Mouse (Mus musculus): ENCODE results near the gene Gtf2h2.
"Not testable (repeated sequence)": the region's sequence is repeated elsewhere in the genome, so short reads cannot be mapped to it uniquely, and the experiment has no call there.

Gtf2h2 gene

DNA sequence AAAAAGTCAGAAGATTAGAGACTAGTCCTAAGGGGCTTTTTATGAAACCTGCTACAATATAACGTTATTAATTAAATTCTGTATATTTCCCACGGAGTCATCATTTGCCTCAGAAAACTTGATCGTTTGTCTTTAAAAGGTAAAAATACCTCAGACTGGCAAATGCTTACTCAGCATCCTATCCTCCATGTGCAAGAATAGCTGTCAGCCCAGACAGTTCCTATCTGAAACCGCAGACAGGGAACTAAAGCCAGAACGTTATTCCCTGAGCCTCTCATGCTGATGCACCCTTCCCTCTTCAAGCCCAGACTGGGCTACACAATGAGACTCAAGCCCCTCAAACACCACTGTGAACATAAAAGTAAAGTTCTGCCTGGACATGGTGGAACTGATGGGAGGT is 2.0 kb downstream of the Gtf2h2 start:
- peak; percentile 35 for DNase-seq (ENCODE audit: low read depth, low spot score)

DNA sequence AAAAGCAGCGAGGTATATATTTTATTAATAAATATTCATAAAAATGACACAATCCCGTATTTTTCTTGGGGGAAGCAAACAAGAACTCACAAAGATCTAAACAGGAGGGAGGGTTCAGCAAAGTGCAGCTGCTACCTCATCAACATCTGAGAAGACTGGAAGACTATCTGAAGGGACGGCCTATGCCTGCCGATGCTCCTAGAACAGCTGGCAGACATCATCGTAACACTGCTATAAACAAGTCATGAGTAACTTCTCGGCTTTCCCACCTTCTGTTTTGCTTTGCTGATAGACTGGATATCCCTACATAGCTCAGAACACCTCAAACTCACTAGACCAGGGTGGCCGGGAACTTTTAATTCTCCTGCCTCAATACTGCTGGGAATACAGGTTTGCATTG is 8.8 kb downstream of the Gtf2h2 start:
- DNase-seq (ENCODE audit: low read depth, low spot score), result no peak

DNA sequence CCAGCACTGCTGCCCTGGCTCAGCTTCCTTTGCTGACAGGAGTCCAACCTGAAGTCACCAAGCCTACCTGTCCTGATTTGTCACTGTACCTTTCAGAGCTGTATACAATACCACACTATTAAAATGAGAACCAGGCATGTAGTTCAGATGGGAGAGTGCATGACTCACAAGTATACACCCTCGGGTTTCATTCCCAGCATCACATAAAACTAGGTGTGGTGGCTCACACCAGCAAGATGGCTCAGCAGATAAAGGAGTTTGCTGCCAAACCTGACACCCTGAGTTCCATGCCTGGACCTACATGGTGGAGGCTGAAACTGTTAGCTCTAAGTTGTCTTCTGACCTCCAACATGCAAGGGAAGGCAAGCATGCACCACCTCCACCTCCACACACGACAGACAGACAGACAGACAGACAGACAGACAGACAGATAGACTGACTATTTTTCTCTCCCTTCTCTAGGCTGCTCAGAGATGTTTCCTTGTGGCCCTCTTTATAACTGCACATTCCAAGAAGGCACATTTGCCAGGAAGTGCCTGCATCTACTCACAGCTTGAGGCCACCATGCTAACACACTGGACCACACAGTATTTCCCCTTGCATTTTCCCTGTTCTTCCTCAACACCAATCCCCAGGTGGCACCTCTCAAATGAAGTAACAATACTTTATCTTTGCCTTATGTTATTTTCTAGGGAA is 28.7 kb downstream of the Gtf2h2 start:
- peak; percentile 5 for DNase-seq (ENCODE audit: low read depth, low spot score)

DNA sequence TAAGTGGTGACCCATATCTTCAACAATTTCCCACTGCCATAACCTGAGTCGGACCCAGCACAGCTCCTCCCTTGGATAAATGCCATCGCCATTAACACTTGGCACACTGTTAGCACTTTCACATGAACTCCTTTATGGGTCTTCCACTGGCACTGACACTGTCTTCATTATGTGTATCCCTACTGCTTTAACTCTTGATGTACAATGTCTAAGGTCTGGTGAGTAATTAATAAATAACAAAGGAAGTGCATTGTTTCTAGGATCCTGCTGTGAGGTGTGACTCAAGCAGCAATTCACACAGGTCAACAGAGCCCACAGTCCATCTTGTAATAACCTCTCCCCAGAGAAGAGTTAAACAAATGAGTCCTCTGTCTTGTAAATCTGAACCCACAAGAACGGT is 31.0 kb downstream of the Gtf2h2 start:
- no peak for DNase-seq (ENCODE audit: low read depth, low spot score)

DNA sequence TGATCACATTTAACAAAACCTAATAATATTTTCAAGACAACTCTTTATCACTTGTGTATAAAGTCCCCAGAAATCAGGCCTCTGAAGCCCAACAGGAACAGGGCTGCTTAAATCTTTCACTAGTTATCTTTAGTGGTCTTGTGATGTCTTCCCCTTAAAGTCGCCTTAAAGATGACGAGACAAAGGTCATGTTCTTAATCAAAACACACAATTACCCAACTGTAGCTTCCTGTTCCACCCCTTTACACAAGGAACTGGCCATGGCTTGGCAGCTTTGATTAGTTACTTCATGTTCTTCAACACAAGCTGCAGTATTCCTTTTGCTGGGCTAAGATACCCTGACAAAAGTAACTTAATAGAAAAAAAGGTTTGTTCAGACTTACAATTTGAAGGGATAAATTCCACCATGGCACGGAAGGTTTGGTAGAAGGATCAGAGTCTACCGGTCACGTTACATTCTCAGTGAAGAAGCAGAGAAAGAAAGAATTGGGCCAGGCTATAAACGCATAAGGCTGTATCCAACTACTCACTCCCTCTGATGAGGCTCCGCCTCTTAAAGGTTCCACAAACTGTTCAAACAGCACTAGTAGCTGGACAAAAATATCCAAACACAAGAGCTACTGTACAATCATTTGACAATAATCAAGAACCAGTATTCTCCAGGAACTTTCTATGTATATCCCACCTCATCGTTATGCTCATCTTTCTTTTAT is 39.8 kb downstream of the Gtf2h2 start, which contains the start of gene Naip1:
Naip1 (minus strand) TSS at position 455 of the 713 bp plus-strand sequence.
- not testable (repeated sequence) for DNase-seq (ENCODE audit: low read depth, low spot score)

DNA sequence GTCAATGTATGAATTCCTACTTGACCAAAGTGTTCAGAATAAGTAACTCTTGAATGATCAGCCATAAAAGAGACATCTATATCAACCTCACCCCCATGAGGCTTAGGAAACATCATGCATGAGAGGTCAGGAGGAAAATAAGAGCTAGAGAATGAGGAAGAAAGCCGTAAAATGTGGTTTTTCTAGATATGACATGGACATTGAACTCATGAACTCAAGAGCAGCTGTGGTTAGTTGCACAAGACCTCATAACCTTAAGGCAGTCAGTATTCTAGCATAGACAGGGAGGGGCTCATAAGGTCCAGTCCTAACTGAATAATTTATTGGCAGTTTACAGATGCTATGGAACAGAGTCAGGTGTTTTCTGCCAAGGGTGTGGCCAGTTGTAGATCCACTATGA is 42.9 kb downstream of the Gtf2h2 start:
- no peak for DNase-seq (ENCODE audit: low read depth, low spot score)

DNA sequence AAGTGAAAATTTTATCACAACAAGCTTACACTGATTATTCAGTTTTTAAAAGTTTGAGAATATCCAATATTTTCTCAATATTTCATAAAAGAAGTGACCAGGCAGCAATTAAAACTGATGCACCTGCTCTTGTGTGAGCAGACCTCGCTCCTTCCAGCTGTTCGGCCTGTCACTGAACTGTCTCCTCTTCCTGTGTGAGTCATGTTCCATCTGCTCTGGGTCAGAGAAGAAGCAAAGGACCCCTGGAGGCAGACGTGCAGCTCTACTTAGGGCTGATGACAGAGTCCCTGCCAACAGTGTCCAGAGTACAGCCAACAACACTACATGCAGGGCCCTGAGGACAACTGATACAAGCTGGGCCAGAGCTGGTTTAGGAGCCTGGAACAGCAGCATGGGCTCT is 52.3 kb downstream of the Gtf2h2 start:
- DNase-seq (ENCODE audit: low read depth, low spot score), result peak; percentile 2

DNA sequence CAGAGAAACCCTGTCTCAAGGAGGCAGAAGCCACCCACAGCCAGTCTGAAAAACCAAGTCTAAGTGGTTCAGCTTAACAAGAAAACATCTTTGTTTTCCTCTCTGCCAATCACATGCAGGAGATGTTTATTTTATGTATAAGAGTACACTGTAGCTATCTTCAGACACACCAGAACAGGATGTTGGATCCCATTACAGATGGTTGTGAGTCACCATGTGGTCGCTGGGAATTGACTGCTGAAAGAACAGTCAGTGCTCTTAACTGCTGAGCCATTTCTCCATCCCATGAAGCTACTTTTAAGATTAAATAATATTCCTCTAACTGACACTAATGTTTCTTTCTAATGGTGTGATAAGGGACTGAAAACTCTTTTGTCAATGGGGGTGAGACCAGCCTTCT is 53.7 kb downstream of the Gtf2h2 start:
- DNase-seq (ENCODE audit: low read depth, low spot score), result peak; percentile 7

DNA sequence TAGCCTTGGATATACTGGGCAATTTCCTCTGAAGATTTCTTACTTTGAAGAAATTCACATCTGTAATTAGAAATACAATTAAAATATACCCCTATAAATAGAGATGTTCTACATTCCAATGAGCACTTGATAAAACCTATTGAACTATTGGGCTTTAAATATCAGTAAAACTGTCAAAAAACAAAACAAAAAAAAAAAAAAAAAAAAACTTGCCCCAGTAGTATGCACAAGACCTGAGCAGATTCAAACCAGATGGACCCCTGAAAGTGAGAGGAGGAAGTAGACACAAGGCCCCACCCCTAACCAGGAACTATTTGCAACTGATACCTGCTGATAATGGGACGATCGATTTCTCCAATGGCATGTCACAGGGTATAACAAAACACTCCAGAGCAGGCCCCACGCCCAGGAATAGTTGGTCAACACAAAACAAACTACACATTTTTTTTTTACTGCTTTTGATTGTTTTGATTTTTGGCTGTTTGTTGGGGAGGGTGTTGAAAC is 55.0 kb downstream of the Gtf2h2 start:
- DNase-seq (ENCODE audit: low read depth, low spot score), result no peak

DNA sequence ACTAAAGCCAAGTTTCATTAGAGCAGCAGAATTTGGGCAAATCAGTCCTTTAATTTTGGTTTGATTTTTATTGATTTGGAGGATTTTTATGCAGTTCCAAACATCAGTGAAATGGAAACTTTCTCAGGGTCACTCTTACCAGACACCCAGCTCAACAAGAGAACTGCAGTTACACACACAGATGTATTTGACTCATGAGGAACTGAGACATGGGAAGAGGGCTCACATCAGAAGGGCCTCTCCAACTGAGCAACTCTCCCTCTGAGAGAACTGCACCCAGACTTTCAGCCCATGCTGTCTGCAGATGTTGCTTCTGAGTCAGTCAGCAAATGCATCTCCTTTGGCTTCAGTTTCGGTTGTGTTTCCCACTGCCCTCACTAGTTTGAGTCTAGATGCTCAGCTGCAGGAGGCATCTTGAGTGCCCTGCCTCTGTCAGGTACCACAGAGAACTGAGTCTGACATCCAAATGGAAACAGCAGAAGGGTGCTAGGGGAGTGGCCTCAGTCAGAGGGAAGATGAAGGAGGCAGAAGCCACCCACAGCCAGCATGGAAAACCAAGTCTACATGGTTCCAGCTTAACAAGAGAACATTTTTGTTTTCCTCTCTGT is 55.7 kb downstream of the Gtf2h2 start:
- DNase-seq (ENCODE audit: low read depth, low spot score), result not testable (repeated sequence)

DNA sequence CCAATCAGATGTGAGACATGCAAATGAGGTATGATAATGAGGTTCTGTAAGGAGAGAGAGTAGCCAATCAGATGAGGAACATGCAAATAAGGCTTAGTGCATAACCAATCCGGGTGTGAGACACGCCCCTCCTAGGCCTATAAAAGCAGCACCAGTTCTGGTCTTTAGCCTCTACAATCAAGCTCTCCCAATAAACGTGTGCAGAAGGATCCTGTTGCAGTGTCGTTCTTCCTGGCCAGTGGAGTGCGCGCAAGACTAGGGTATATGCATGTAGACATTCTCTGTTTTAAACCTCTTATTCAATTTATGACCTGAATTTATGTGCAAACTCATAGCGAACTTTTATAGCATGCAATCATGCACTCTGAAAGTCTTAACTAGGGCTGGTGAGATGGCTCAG is 72.4 kb downstream of the Gtf2h2 start:
- DNase-seq (ENCODE audit: low read depth, low spot score), result not testable (repeated sequence)

DNA sequence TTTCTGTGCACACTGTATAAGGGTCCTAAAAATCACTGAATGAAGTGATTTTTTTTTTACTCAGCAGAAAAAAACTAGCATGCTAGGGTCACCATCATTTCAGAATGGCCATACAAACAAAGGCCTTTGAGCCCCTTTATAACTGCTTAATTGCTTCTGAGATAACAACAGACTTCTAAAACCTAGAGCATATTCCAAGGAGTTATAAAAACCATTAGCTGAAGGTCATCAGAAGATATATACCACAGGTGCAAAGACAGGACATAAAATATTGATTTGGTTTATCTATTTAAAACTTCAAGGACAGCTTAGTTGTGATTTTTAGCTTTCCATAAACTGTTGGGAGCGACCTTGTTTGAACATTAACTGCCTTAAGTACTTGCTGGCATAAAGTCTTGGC is 78.0 kb downstream of the Gtf2h2 start:
- DNase-seq (ENCODE audit: low read depth, low spot score), result no peak

Data from brain, adult 2 months (tissue).